Mouse (Mus musculus) midbrain, embryonic 12.5 days (tissue): ENCODE data around the gene Lmnb2. TPM values are rescaled to one million over a fixed set of nuclear protein-coding genes. Genes with fewer than 3 reads are reported as not detected.

Experiments used
- ATAC-seq: fragments of 200-750 bp; cut with Nextera tagmentation; 2 replicates; pipeline ENCODE4 v1.8.0; 2017; ENCODE audit warnings: low read depth, moderate TSS enrichment, moderate library complexity; ENCODE audit not compliant: low FRiP score
- H3K27ac ChIP-seq: fragments of 300-500 bp; sonication (generic); replicated peaks from 2 replicates; pipeline ENCODE4 v1.5.1; 2016; ENCODE audit warnings: mild to moderate bottlenecking
- H3K27me3 ChIP-seq: fragments of 300-500 bp; sonication (generic); 2 replicates; pipeline ENCODE4 v1.6.1; 2016; ENCODE audit warnings: mild to moderate bottlenecking
- H3K36me3 ChIP-seq: fragments of 300-500 bp; sonication (generic); 2 replicates; pipeline ENCODE4 v1.6.1; 2016
- H3K4me1 ChIP-seq: fragments of 300-500 bp; sonication (generic); 2 replicates; pipeline ENCODE4 v1.6.1; 2016
- H3K4me2 ChIP-seq: fragments of 300-500 bp; sonication (generic); replicated peaks from 2 replicates; pipeline ENCODE4 v1.6.1; 2016; ENCODE audit warnings: mild to moderate bottlenecking, moderate library complexity
- H3K4me3 ChIP-seq: fragments of 300-500 bp; sonication (generic); 2 replicates; pipeline ENCODE4 v1.5.1; 2016; ENCODE audit warnings: mild to moderate bottlenecking
- H3K9ac ChIP-seq: fragments of 300-500 bp; sonication (generic); replicated peaks from 2 replicates; pipeline ENCODE4 v1.6.1; 2016; ENCODE audit warnings: mild to moderate bottlenecking, moderate library complexity
- H3K9me3 ChIP-seq: fragments of 300-500 bp; sonication (generic); 2 replicates; pipeline ENCODE4 v1.6.1; 2016; ENCODE audit warnings: mild to moderate bottlenecking
- WGBS: fragments of 180-500 bp; shearing (Covaris S2); methylation state at CpG from one replicate; pipeline ENCODE4 v1.1.7; 2016; 5-methylcytosine and 5-hydroxymethylcytosine counted together
- polyA plus RNA-seq: library from polyadenylated mRNA; unstranded; fragments of >200 nt; fragmentation: Nextera tagmentation; extraction: Ambion mirVana; gene quantifications from 2 replicates; pipeline ENCODE4 v1.2.1, GENCODE M21; 2016

Lmnb2 gene
- polyA plus RNA-seq, 1 experiment from 2014 or later, result 62.0 TPM

GRCm38 (mm10) chr10:80881301-80881700 is 36.7 kb downstream of the Lmnb2 start:
- no peaks in the 10 kb centered on the region for H3K4me1 ChIP-seq
- H3K9me3 ChIP-seq, result no peaks in the 10 kb centered on the region
- WGBS, result 24% methylated on average over 10 of the region's 10 CpGs
- no peak overlapping the region for H3K4me2 ChIP-seq
- no peak overlapping the region for H3K9ac ChIP-seq
- no peaks in the 10 kb centered on the region for H3K36me3 ChIP-seq
- peaks cover 7% of the 10 kb centered on the region for H3K27me3 ChIP-seq
- ATAC-seq, result no peak
- H3K4me3 ChIP-seq, result no peak overlapping the region
- H3K27ac ChIP-seq, result no peak overlapping the region

GRCm38 (mm10) chr10:80880901-80881300 is 37.1 kb downstream of the Lmnb2 start:
- H3K9me3 ChIP-seq, result no peaks in the 10 kb centered on the region
- no peak for ATAC-seq
- WGBS, result 78% methylated on average over 2 of the region's 2 CpGs

GRCm38 (mm10) chr10:80880131-80880641 is 37.9 kb downstream of the Lmnb2 start:
- whole genome bisulfite sequencing, result 24% methylated on average over 5 of the region's 5 CpGs
- Histone ChIP-seq H3K4me3 (no peak overlapping the region), H3K4me1 (no peaks in the 10 kb centered on the region), H3K27me3 (peaks cover 7% of the 10 kb centered on the region), H3K36me3 (no peaks in the 10 kb centered on the region), H3K27ac (no peak overlapping the region), H3K4me2 (no peak overlapping the region), H3K9me3 (no peaks in the 10 kb centered on the region), H3K9ac (no peak overlapping the region)
- ATAC-seq, result 0 out of 2 replicates have a peak, but pooled peaks have one; percentile 44

More at GRCm38 (mm10) chr10:80880901-80881300, 37.1 kb downstream of the Lmnb2 start:
- no peak overlapping the region for H3K4me3 ChIP-seq
- no peak overlapping the region for H3K27ac ChIP-seq
- H3K36me3 ChIP-seq, result no peaks in the 10 kb centered on the region
- H3K9ac ChIP-seq, result no peak overlapping the region
- H3K27me3 ChIP-seq, result peaks cover 7% of the 10 kb centered on the region
- no peak overlapping the region for H3K4me2 ChIP-seq
- H3K4me1 ChIP-seq, result no peaks in the 10 kb centered on the region

DNA sequence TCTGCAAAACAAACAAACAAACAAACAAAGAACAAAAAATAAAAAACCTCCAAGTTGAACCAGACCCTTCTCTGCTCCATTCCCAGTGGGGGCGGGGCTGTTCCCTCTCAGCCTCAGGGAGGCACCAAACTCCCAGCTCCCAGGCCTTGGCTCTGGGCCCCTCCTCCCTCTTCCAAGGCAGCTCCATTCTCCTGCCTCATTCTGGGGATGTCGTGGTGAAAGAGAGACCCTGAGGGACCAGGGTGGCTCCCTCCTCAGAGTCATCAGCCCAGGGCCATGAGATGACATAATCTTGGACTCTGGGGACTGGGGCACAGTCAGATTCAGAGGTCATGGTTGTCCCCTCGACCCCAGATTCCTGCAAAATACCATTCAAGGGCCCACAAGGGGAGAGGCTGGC is 41.5 kb downstream of the Lmnb2 start:
- H3K27me3 ChIP-seq, result peaks cover 9% of the 10 kb centered on the region
- WGBS, result 28% methylated on average over 3 of the region's 3 CpGs
- no peaks in the 10 kb centered on the region for H3K9me3 ChIP-seq
- no peak overlapping the region for H3K4me3 ChIP-seq
- no peak overlapping the region; the same call in 1 of the 2 replicates for H3K9ac ChIP-seq
- H3K27ac ChIP-seq, result no peak overlapping the region
- H3K4me1 ChIP-seq, result 0 out of 2 replicates have a peak, but pooled peaks cover 2% of the 10 kb centered on the region
- ATAC-seq, result 0 out of 2 replicates have a peak, but pooled peaks have one; percentile 12
- no peak overlapping the region for H3K4me2 ChIP-seq
- H3K36me3 ChIP-seq, result no peaks in the 10 kb centered on the region

DNA sequence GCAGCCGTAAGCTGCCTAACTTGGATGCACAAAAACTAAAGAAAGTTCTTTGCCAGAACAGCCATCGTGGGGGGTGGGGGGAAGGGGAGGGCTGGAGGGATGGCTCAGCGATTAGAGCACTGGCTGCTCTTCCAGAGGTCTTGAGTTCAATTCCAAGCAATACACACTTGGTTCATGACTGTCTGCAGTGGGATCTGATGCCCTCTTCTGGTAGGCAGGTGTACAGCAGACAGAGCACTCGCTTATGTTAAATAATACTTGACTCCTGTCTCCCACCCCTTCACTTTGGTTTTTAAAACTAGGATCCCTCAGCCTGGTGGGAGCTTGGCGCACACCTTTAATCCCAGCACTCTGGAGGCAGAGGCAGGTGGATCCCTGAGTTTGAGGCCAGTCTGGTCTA is 42.0 kb downstream of the Lmnb2 start:
- no peak overlapping the region for H3K4me2 ChIP-seq
- no peak overlapping the region for H3K4me3 ChIP-seq
- peak; percentile 51; the same call in 1 of the 2 replicates for ATAC-seq
- peaks cover 12% of the 10 kb centered on the region for H3K27me3 ChIP-seq
- H3K9me3 ChIP-seq, result no peaks in the 10 kb centered on the region
- H3K27ac ChIP-seq, result no peak overlapping the region
- no peak overlapping the region; the same call in 1 of the 2 replicates for H3K9ac ChIP-seq
- 28% methylated on average over 5 of the region's 5 CpGs for WGBS
- H3K36me3 ChIP-seq, result no peaks in the 10 kb centered on the region
- 0 out of 2 replicates have a peak, but pooled peaks cover 2% of the 10 kb centered on the region for H3K4me1 ChIP-seq

GRCm38 (mm10) chr10:80874035-80874434 is 44.0 kb downstream of the Lmnb2 start:
- Histone ChIP-seq H3K4me1 (0 out of 2 replicates have a peak, but pooled peaks cover 2% of the 10 kb centered on the region), H3K4me2 (no peak overlapping the region), H3K4me3 (no peak overlapping the region), H3K27ac (no peak overlapping the region), H3K27me3 (peaks cover 8% of the 10 kb centered on the region; the same call in 1 of the 2 replicates), H3K9me3 (no peaks in the 10 kb centered on the region), H3K36me3 (no peaks in the 10 kb centered on the region), H3K9ac (no peak overlapping the region; the same call in 1 of the 2 replicates)
- ATAC-seq, result no peak
- 81% methylated on average over 9 of the region's 9 CpGs for WGBS

GRCm38 (mm10) chr10:80871581-80871980 is 46.5 kb downstream of the Lmnb2 start, which contains the start of gene Tmprss9:
TSS of gene Tmprss9 (plus strand) at chr10:80871848.
- H3K4me3 ChIP-seq, result no peak within 1 kb of the TSS
- H3K9ac ChIP-seq, result no peak within 1 kb of the TSS
- H3K36me3 ChIP-seq, result peaks cover 17% of the 10 kb centered on the region
- ATAC-seq, result no peak
- WGBS, result 36% methylated on average over 9 of the region's 9 CpGs
- H3K4me2 ChIP-seq, result no peak within 1 kb of the TSS
- 0 out of 2 replicates have a peak, but pooled peaks cover 2% of the 10 kb centered on the region for H3K4me1 ChIP-seq
- H3K9me3 ChIP-seq, result no peaks in the 10 kb centered on the region
- peaks cover 8% of the 10 kb centered on the region; the same call in 1 of the 2 replicates for H3K27me3 ChIP-seq
- no peak within 1 kb of the TSS for H3K27ac ChIP-seq

DNA sequence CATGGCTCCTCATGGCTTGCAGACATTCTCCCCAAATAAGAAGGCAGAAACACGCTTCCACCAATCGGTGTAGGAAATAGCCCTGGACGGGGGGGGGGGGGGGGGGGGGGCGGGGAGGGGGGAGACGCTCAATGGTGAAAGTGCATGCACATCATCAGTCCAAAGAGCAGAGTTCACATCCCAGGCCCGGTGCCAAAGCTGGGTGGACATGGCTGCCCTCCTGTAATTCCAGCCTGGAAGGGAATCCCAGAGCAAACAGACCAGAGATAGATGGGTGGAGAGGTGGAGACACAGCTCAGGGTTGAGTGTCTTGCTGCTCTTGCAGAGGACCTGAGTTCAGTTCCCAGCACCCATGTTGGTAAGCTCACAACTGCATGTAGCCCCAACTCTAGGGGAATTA is 47.1 kb downstream of the Lmnb2 start:
- Histone ChIP-seq H3K9me3 (no peaks in the 10 kb centered on the region), H3K27me3 (peaks cover 8% of the 10 kb centered on the region; the same call in 1 of the 2 replicates), H3K4me2 (no peak overlapping the region), H3K4me1 (0 out of 2 replicates have a peak, but pooled peaks cover 2% of the 10 kb centered on the region), H3K9ac (no peak overlapping the region), H3K36me3 (peaks cover 23% of the 10 kb centered on the region), H3K27ac (no peak overlapping the region), H3K4me3 (no peak overlapping the region)
- no peak for ATAC-seq
- 72% methylated on average over 3 of the region's 6 CpGs for WGBS

- 93% methylated on average over 16 of the region's 16 CpGs for WGBS
- no peak overlapping the region for H3K4me2 ChIP-seq
- H3K9me3 ChIP-seq, result no peaks in the 10 kb centered on the region
- H3K9ac ChIP-seq, result no peak overlapping the region
- peaks cover 70% of the 10 kb centered on the region for H3K36me3 ChIP-seq
- H3K27ac ChIP-seq, result no peak overlapping the region
- H3K4me3 ChIP-seq, result no peak overlapping the region
- ATAC-seq, result no peak
- no peaks in the 10 kb centered on the region for H3K4me1 ChIP-seq
- no peaks in the 10 kb centered on the region for H3K27me3 ChIP-seq
These were observed 53.6 kb downstream of the Lmnb2 start for GRCm38 (mm10) chr10:80864446-80864845.

DNA sequence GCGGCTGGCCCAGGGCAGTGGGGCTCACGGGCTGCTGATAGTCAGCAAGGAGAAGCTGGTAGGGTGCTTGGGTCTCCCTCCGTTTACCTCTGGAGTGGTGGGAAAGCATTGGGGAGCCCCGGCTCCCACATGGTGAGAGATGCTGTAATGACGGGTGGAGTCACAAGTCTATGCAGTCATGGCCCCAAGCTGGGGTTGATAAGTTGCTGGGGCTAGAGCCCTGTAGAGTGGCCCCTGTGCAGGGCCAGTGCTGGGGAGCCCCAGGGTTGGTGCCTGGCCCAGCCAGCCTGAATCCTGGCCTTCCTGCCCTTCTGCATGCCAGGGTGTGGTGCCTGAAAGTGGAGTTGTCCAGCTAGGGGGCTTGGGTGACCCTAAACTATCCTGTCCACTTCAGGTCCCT is 55.7 kb downstream of the Lmnb2 start:
- H3K4me3 ChIP-seq, result no peak overlapping the region
- ATAC-seq, result no peak
- peaks cover 8% of the 10 kb centered on the region for H3K4me1 ChIP-seq
- no peak overlapping the region for H3K27ac ChIP-seq
- no peak overlapping the region for H3K9ac ChIP-seq
- H3K9me3 ChIP-seq, result no peaks in the 10 kb centered on the region
- no peaks in the 10 kb centered on the region for H3K27me3 ChIP-seq
- H3K36me3 ChIP-seq, result peaks cover 57% of the 10 kb centered on the region
- H3K4me2 ChIP-seq, result no peak overlapping the region
- WGBS, result 92% methylated on average over 5 of the region's 5 CpGs

GRCm38 (mm10) chr10:80858350-80858935 is 59.6 kb downstream of the Lmnb2 start:
- Histone ChIP-seq H3K9me3 (no peaks in the 10 kb centered on the region), H3K9ac (no peak overlapping the region), H3K4me2 (no peak overlapping the region), H3K36me3 (peaks cover 24% of the 10 kb centered on the region), H3K4me1 (peaks cover 36% of the 10 kb centered on the region), H3K27ac (no peak overlapping the region), H3K27me3 (no peaks in the 10 kb centered on the region), H3K4me3 (no peak overlapping the region)
- no peak for ATAC-seq
- 88% methylated on average over 7 of the region's 7 CpGs for WGBS

GRCm38 (mm10) chr10:80857848-80858247 is 60.2 kb downstream of the Lmnb2 start:
- Histone ChIP-seq H3K9ac (peak overlapping the region; percentile 37; the same call in 1 of the 2 replicates), H3K27me3 (no peaks in the 10 kb centered on the region), H3K27ac (no peak overlapping the region; the same call in 1 of the 2 replicates), H3K36me3 (peaks cover 23% of the 10 kb centered on the region), H3K9me3 (no peaks in the 10 kb centered on the region), H3K4me2 (peak overlapping the region; percentile 15; the same call in 1 of the 2 replicates), H3K4me1 (peaks cover 36% of the 10 kb centered on the region), H3K4me3 (no peak overlapping the region)
- WGBS, result 74% methylated on average over 3 of the region's 3 CpGs
- ATAC-seq, result no peak
